Mouse (Mus musculus) hindbrain, embryonic 15.5 days (tissue): ENCODE data around the gene Eif2ak4. TPM values are rescaled to one million over a fixed set of nuclear protein-coding genes. Genes with fewer than 3 reads are reported as not detected.
A peak's percentile ranks its signal among the peaks of the same experiment; 100 is the strongest.

ENCODE experiments used
- ATAC-seq: fragments of 200-750 bp; cut with Nextera tagmentation; 2 replicates; pipeline ENCODE4 v1.8.0; 2017; ENCODE audit warnings: low read depth, moderate number of reproducible peaks, moderate TSS enrichment; ENCODE audit not compliant: low FRiP score
- H3K27ac ChIP-seq: fragments of 300-500 bp; sonication (generic); replicated peaks from 2 replicates; pipeline ENCODE4 v1.5.1; 2015; ENCODE audit warnings: mild to moderate bottlenecking, inconsistent platforms
- H3K27me3 ChIP-seq: fragments of 300-500 bp; sonication (generic); 2 replicates; pipeline ENCODE4 v1.6.1; 2015; ENCODE audit warnings: control low read depth, inconsistent platforms
- H3K36me3 ChIP-seq: fragments of 300-500 bp; sonication (generic); 2 replicates; pipeline ENCODE4 v1.6.1; 2015; ENCODE audit warnings: control low read depth, inconsistent platforms
- H3K4me1 ChIP-seq: fragments of 300-500 bp; sonication (generic); replicated peaks from 2 replicates; pipeline ENCODE4 v1.6.1; 2015; ENCODE audit warnings: control low read depth, inconsistent platforms
- H3K4me2 ChIP-seq: fragments of 300-500 bp; sonication (generic); 2 replicates; pipeline ENCODE4 v1.6.1; 2015; ENCODE audit warnings: moderate library complexity, mild to moderate bottlenecking, inconsistent platforms
- H3K4me3 ChIP-seq: fragments of 300-500 bp; sonication (generic); 2 replicates; pipeline ENCODE4 v1.5.1; 2015; ENCODE audit warnings: mild to moderate bottlenecking, inconsistent platforms
- H3K9ac ChIP-seq: fragments of 300-500 bp; sonication (generic); 2 replicates; pipeline ENCODE4 v1.6.1; 2015; ENCODE audit warnings: inconsistent platforms
- H3K9me3 ChIP-seq: fragments of 300-500 bp; sonication (generic); 2 replicates; pipeline ENCODE4 v1.6.1; 2016; ENCODE audit warnings: control low read depth, inconsistent platforms
- WGBS: fragments of 180-500 bp; shearing (Covaris S2); methylation state at CpG from one replicate; pipeline ENCODE4 v1.1.7; 2015; 5-methylcytosine and 5-hydroxymethylcytosine counted together
- polyA plus RNA-seq: library from polyadenylated mRNA; unstranded; fragments of >200 nt; fragmentation: Nextera tagmentation; extraction: Ambion mirVana; gene quantifications from 2 replicates; pipeline ENCODE4 v1.2.1, GENCODE M21; 2015

The Eif2ak4 gene
- polyA plus RNA-seq, 1 experiment from 2014 or later = 9.3 TPM

DNA sequence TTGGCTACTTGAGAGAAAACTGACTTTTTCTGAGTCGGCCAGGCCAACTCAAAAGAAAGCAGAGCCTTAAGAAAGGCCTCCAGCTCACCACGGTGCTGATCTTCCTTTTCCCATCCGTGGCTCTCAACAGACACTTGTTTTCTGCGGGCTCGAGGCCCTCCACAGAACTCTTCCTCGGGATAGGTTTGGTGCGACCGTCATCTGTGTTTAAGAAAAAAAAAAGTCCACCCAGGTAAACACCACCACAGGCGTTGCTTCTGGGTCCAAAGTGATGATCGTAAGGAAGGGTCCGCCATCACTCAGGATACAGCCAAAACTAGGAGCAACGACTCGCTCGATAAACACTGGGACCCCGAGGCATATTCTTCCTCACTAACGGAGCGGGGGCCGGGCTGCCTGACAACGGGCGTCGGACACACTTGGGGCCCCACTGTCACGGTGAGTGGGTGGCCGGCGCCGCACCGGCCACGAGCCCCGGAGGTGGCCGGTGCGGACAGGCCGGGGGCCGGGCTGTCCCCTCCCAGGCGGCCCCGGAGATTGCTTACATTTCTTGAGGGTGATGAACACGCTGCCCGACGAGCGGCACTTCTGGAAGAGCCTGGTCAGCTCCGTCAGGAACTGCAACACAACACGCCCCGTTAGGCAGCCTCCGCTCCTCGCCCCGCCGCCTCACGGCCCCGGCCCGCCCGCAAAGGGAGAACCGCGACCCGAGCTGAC is 90.6 kb downstream of the Eif2ak4 start:
- Histone ChIP-seq H3K9me3 (no peaks in the 10 kb centered on the region), H3K4me2 (peak overlapping the region; percentile 69), H3K27ac (peak overlapping the region; percentile 83), H3K36me3 (peaks cover 27% of the 10 kb centered on the region), H3K4me3 (peak overlapping the region; percentile 75), H3K27me3 (no peaks in the 10 kb centered on the region), H3K9ac (peak overlapping the region; percentile 79), H3K4me1 (peaks cover 15% of the 10 kb centered on the region)
- WGBS = 3% methylated on average over 52 of the region's 52 CpGs
- ATAC-seq = no peak

DNA sequence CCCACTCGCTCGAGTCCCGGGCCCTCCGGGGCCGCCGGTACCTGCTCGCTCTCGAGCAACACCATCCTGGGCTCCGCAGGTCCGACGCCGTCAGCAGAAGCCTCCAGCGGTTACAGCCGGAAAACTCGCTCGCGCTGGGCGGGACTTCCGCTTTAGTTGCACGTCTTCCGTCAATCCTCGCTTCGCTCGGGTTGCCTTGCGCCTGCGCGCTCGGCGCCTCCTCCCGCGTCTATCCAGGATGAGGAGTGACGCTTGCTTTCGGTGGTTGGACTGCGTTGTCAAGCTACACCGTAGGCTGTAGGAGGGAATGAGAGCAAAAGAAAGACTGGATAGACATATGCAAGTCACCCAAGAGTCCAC is 91.1 kb downstream of the Eif2ak4 start, which contains the start of gene Srp14:
Gene Srp14, minus strand, starts transcription at position 162 of the 360 bp plus-strand sequence.
- peak within 1 kb of the TSS; percentile 83 for H3K27ac ChIP-seq
- peak within 1 kb of the TSS; percentile 75 for H3K4me3 ChIP-seq
- H3K9ac ChIP-seq = peak within 1 kb of the TSS; percentile 79
- H3K4me1 ChIP-seq = peaks cover 15% of the 10 kb centered on the region
- peak within 1 kb of the TSS; percentile 69 for H3K4me2 ChIP-seq
- no peaks in the 10 kb centered on the region for H3K27me3 ChIP-seq
- peaks cover 21% of the 10 kb centered on the region for H3K36me3 ChIP-seq
- H3K9me3 ChIP-seq = no peaks in the 10 kb centered on the region
- peak; percentile 96 for ATAC-seq
- WGBS = 0% methylated on average over 35 of the region's 35 CpGs

DNA sequence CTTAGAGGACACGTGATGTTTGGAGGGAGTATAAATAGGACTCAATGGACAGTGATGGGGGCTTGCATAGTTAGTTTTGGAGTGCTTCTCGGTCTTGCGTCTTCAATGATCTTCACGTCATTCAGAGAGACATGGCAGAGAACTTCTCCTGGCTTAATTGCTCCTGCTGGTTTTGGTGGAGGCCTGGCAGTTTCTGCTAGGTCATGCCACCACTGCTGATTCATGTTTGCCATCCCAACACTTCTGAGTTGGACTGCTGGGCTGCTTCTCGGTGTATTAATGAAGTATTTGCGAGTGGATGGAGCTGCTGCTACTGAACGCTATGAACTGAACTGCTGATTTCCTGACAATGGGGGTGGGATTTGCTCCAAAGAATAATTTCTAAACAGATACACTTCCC is 92.5 kb downstream of the Eif2ak4 start:
- H3K27me3 ChIP-seq = no peaks in the 10 kb centered on the region
- H3K9me3 ChIP-seq = no peaks in the 10 kb centered on the region
- peaks cover 12% of the 10 kb centered on the region; the same call in 1 of the 2 replicates for H3K36me3 ChIP-seq
- no peak overlapping the region for H3K9ac ChIP-seq
- WGBS = 95% methylated on average over 7 of the region's 7 CpGs
- no peak overlapping the region for H3K4me2 ChIP-seq
- no peak overlapping the region for H3K27ac ChIP-seq
- ATAC-seq = no peak
- peaks cover 15% of the 10 kb centered on the region for H3K4me1 ChIP-seq
- H3K4me3 ChIP-seq = no peak overlapping the region

DNA sequence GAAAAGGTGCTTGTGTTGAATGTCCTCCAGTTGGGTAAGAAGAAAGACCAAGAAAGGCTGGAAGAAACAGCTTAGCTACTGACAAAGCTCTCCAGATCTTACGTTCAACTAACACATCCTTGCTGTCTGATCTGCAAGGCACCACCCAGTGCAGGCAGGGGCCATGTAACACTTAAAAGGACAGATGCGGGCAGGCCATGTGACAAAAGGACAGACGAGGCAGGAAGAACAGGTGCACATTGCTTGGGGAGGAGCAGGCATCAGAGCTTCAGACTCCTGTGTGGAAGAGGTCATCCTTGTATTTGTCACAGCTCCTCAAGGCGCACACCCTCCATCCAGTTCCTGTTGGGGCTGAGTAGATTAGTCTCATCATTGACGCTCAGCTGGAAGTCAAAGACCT is 94.6 kb downstream of the Eif2ak4 start:
- WGBS = 91% methylated on average over 5 of the region's 5 CpGs
- H3K9ac ChIP-seq = no peak overlapping the region
- H3K9me3 ChIP-seq = no peaks in the 10 kb centered on the region
- no peak overlapping the region for H3K27ac ChIP-seq
- H3K27me3 ChIP-seq = no peaks in the 10 kb centered on the region
- H3K4me1 ChIP-seq = peaks cover 8% of the 10 kb centered on the region
- no peak overlapping the region for H3K4me2 ChIP-seq
- no peak overlapping the region for H3K4me3 ChIP-seq
- H3K36me3 ChIP-seq = no peaks in the 10 kb centered on the region
- no peak for ATAC-seq

DNA sequence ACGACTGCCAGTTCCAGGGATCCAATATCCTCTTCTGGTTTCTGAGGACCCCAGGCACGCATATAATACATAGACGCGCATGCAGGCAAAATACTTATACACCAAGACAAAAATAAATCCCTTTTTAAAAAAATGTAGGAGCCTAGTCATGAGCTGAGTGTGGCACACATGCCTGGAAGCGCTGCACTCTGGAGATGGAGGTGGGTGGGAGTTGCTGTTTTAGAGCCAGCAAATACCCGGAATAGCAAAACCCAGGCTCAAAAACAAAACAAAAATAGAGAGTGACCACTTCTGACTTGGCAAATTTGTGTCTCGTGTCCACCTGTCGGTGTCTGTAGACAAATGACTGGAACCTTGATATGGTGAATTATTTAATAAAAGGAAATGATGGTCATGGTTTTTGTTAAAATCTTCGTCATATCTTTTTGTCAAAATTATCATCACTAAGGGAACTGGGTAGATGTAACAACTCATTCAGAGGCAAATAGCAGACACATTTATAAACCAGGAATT is 96.0 kb downstream of the Eif2ak4 start:
- no peak for ATAC-seq
- WGBS = 85% methylated on average over 9 of the region's 9 CpGs
- Histone ChIP-seq H3K27ac (no peak overlapping the region), H3K4me1 (no peaks in the 10 kb centered on the region; the same call in 1 of the 2 replicates), H3K9me3 (no peaks in the 10 kb centered on the region), H3K4me2 (no peak overlapping the region), H3K9ac (no peak overlapping the region), H3K27me3 (no peaks in the 10 kb centered on the region), H3K36me3 (no peaks in the 10 kb centered on the region), H3K4me3 (no peak overlapping the region)

DNA sequence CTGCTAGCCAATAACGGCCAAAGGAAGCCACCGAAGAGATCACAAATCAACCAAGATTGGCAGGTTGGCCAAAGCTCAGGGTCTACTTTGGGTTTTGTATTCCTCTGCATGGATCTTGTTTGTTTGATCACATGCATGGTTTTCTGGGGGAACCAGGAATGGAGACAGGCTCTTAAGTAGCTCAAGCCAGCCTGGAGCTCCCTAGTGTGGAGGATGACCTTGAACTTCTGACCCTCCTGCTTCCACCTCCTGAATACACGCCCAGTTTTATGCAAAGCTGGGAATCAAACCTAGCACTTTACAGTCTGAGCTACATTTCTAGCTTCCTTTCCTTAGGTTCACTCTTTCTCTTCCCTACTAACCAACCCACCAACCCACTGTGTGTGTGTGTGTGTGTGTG is 97.0 kb downstream of the Eif2ak4 start:
- Histone ChIP-seq H3K4me1 (no peaks in the 10 kb centered on the region), H3K36me3 (no peaks in the 10 kb centered on the region), H3K27me3 (no peaks in the 10 kb centered on the region), H3K4me3 (no peak overlapping the region), H3K27ac (no peak overlapping the region), H3K4me2 (no peak overlapping the region), H3K9me3 (no peaks in the 10 kb centered on the region), H3K9ac (no peak overlapping the region)
- ATAC-seq = no peak
- 83% methylated on average over 3 of the region's 3 CpGs for whole genome bisulfite sequencing

DNA sequence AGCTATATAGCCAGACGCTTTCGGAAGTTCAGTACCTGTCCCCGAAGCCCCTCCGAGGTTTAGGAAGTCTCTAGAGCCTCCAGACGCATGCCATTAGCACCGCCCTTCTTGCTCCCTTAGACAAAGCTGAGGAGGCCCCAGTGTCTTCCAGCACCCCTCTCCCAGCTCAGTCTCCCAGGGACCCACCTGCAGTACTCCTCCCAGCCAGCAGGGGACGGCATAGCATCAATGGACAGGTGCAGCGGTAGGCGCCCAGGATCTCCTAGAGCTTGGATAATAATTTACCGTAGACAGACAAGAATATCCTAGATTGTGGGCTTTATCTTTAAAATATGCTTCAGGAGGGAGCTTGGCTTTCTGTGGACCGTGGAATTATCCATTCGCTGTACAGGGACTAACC is 98.5 kb downstream of the Eif2ak4 start:
- Histone ChIP-seq H3K4me1 (no peaks in the 10 kb centered on the region), H3K4me2 (no peak overlapping the region; the same call in 1 of the 2 replicates), H3K36me3 (no peaks in the 10 kb centered on the region), H3K27me3 (no peaks in the 10 kb centered on the region), H3K9ac (no peak overlapping the region), H3K4me3 (no peak overlapping the region), H3K27ac (no peak overlapping the region), H3K9me3 (no peaks in the 10 kb centered on the region)
- ATAC-seq = no peak
- WGBS = 17% methylated on average over 12 of the region's 12 CpGs

DNA sequence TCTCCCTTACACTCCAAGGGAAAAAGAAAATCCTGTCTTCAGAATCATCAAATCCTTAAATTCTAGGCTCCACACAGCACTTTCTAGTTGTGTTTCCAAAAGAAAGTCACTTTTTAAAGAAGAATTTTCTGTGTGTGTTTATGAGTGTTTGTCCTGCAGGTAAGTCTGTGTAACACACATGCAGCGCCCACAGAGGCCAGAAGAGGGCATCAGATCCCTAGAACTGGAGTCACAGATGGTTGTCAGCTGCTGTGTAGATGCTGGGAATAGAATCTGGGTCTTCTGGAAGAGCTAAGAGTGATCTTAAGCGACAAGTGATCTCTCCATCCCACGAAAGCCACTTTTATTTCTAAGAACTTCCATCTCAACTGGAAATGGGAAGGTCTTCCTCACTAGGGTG is 99.4 kb downstream of the Eif2ak4 start:
- no peaks in the 10 kb centered on the region for H3K4me1 ChIP-seq
- H3K27ac ChIP-seq = no peak overlapping the region
- H3K4me3 ChIP-seq = no peak overlapping the region
- no peaks in the 10 kb centered on the region for H3K9me3 ChIP-seq
- no peak overlapping the region for H3K9ac ChIP-seq
- 70% methylated on average over 3 of the region's 3 CpGs for WGBS
- H3K4me2 ChIP-seq = no peak overlapping the region
- H3K27me3 ChIP-seq = no peaks in the 10 kb centered on the region
- ATAC-seq = no peak
- no peaks in the 10 kb centered on the region for H3K36me3 ChIP-seq

DNA sequence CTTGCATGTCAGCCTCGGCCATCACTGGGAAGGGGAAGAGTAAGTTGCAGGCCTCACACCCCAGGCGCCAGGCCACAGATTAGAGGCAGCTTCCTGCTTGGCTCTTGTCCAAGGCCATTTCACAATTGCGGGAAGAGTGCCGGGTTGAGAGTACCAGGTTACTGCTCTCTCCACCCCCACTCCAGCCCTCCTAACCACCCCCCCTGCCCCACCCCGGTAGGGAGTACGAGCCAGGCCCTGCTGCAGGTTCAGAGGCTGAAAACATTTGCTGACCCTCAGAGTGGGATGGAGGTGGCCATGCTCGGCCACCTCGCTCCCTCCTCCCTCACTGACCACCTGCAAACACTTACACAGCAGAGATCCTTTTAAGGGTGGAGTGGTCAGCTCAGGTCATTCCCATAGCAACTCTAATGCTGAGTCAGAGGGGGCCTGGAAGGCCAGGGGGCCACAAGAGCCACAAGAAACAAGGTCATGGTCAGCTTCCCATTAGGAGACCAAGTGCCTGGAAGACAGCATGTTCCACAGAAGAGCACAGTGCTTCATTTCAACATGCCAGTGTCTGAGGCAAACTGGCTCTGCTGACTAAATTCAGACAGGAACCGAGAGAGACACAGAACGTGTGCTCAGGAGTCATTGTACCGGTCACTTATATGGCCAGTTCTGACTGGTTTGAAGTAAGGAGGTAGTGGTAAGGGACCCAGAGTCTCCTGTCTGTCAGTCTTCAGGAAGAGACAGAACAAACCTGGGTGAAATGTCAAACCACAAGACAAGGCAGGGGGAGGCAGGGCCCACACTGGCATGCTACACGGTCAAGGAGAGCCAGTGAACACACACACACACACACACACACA is 102.0 kb downstream of the Eif2ak4 start:
- H3K9ac ChIP-seq = no peak overlapping the region
- H3K4me2 ChIP-seq = no peak overlapping the region
- no peaks in the 10 kb centered on the region for H3K36me3 ChIP-seq
- no peak for ATAC-seq
- H3K4me3 ChIP-seq = no peak overlapping the region
- no peaks in the 10 kb centered on the region for H3K4me1 ChIP-seq
- H3K27me3 ChIP-seq = no peaks in the 10 kb centered on the region
- WGBS = 54% methylated on average over 12 of the region's 12 CpGs
- no peak overlapping the region for H3K27ac ChIP-seq
- no peaks in the 10 kb centered on the region for H3K9me3 ChIP-seq

DNA sequence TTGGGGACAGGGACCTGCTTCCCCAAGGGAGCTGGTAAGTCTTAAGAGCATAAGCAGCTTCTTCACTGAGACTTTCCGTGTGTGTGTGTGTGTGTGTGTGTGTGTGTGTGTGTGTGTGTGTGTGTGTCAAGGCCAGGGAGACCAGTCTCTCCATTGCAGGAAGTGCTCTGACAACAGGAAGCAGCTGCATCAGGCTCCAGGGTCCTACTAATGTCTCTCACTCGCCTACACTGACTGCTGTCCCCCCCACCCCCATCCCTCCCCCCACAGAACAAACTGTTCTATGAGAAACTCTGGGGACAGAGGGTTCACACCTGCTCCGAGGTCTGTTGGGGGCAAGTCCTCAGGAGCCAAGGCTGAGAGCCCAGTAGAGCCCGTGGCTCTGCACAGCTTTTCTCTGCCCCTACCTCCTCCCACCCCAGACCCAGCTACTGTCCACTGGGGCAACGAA is 102.9 kb downstream of the Eif2ak4 start:
- Histone ChIP-seq H3K9ac (no peak overlapping the region), H3K27ac (no peak overlapping the region), H3K36me3 (no peaks in the 10 kb centered on the region), H3K4me2 (no peak overlapping the region), H3K4me3 (no peak overlapping the region), H3K27me3 (no peaks in the 10 kb centered on the region), H3K4me1 (no peaks in the 10 kb centered on the region), H3K9me3 (no peaks in the 10 kb centered on the region)
- 59% methylated on average over 5 of the region's 5 CpGs for WGBS
- 0 out of 2 replicates have a peak, but pooled peaks have one; percentile 29 for ATAC-seq

DNA sequence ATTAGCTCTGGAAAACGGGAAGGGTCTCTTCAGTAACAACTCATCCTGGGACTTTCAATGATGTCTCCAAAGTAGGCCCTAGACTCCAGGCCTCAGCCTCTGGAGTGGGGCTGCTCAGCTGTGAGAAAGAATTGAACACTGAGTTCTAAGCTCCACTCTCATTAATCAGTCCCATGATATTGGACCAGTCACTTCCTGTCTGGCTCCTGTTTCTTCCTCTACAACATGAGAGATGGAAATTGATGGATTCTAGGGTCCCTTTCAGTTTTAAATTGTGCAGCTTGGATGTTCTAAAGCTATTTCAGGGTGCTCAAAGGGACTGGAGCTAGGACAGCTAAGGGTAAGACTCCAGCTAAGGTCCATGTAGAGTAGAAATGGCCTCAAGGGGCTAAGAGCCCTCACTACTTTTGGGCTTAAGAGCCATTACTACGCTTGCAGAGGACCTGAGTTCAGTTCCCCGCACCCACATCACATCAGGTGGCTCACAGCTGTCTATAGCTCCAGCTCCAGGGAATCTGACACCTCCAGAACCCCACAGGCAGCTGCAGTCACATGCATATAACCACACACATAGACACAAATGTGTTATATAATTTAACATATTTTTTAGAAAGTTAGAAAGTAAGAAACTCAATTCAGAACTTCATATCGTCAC is 103.5 kb downstream of the Eif2ak4 start:
- WGBS = 83% methylated on average over 4 of the region's 4 CpGs
- Histone ChIP-seq H3K9me3 (no peaks in the 10 kb centered on the region), H3K36me3 (no peaks in the 10 kb centered on the region), H3K4me2 (no peak overlapping the region), H3K4me3 (no peak overlapping the region), H3K9ac (no peak overlapping the region), H3K27me3 (no peaks in the 10 kb centered on the region), H3K4me1 (no peaks in the 10 kb centered on the region), H3K27ac (no peak overlapping the region)
- ATAC-seq = no peak

DNA sequence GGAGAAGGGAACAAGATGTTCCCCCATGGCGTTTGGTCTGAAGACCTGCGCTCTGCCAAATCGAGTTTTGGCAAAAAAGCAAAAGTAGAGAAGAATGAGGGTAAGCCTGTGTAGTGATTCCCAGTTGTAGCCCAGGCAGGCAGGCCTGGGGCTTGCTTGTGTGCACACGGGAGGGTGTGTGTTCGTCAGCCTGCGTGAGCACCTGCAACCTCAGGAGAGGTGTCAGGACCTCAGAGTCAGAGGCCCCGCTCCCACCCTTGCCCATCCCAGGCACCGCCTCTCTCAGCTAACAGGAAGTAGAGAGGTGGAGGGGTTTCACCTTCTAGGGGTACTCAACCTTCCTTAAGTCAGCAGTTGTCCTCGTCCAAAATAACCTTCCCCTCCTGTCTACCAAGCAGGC is 106.6 kb downstream of the Eif2ak4 start:
- WGBS = 71% methylated on average over 9 of the region's 9 CpGs
- Histone ChIP-seq H3K9ac (no peak overlapping the region), H3K36me3 (no peaks in the 10 kb centered on the region), H3K27ac (no peak overlapping the region), H3K4me1 (peaks cover 6% of the 10 kb centered on the region; the same call in 1 of the 2 replicates), H3K27me3 (no peaks in the 10 kb centered on the region), H3K9me3 (no peaks in the 10 kb centered on the region), H3K4me3 (no peak overlapping the region), H3K4me2 (no peak overlapping the region)
- ATAC-seq = no peak
